Comparison of ENCODE assay signal across 19 mouse cellular contexts in genomic region chr4:21628367-21629274, GRCm38 (mm10). TPM values are rescaled to one million over a fixed set of nuclear protein-coding genes. Genes with fewer than 3 reads are reported as not detected.
A peak's percentile ranks its signal among the peaks of the same experiment; 100 is the strongest.
DNase-seq lines count a peak whose midpoint lies in the region; ATAC-seq and TF ChIP-seq lines count a peak whose summit lies in the region.
"Had no signal": no experiment of that assay in that cellular context is flagged by ENCODE, and none has a peak within 500 bp of the region (broad histone marks: within the 10 kb centered on the region; RNA-seq: fewer than 3 reads in every experiment).

No protein-coding gene starts in this region.

- intact Hi-C loops in gastrocnemius, postnatal 36 days (cut with DNase I), result no loop called here

- no peak for DNase-seq in forebrain, postnatal 0 days
- DNase-seq in neural tube, embryonic 11.5 days (ENCODE audit: low spot score), result no peak
- no peak for DNase-seq in hindbrain, postnatal 0 days (ENCODE audit: low spot score)
- no peak for DNase-seq in gastrocnemius, postnatal 36 days
- DNase-seq in lung, postnatal 10 days, result no peak
- DNase-seq: adrenal gland, adult 2 months; gastrocnemius, postnatal 14 days; kidney, postnatal 14 days; layer of hippocampus, adult 9-11 months; lung, postnatal 4 days had no signal

- TF ChIP-seq CTCF in forebrain, postnatal 0 days (IDR thresholded peaks at IDR 0.05; ENCODE audit: low read depth), result no peak
- TF ChIP-seq CTCF in hindbrain, postnatal 0 days (IDR thresholded peaks at IDR 0.05; ENCODE audit: low read depth), result no peak

- H3K4me2 ChIP-seq in forebrain, embryonic 15.5 days (replicated peaks), result no peak overlapping the region
- no peak overlapping the region for H3K4me2 ChIP-seq in forebrain, postnatal 0 days (ENCODE audit: low read depth)
- H3K4me2 ChIP-seq in neural tube, embryonic 11.5 days (ENCODE audit: low read depth), result no peak overlapping the region
- no peak overlapping the region for H3K4me2 ChIP-seq in neural tube, embryonic 15.5 days
- no peak overlapping the region for H3K4me2 ChIP-seq in hindbrain, postnatal 0 days (ENCODE audit: low read depth, low read length)
- no peak overlapping the region for H3K4me2 ChIP-seq in stomach, embryonic 14.5 days (replicated peaks; ENCODE audit: low read depth, low read length)

- H3K36me3 ChIP-seq in forebrain, embryonic 15.5 days, result no peaks in the 10 kb centered on the region
- no peaks in the 10 kb centered on the region for H3K36me3 ChIP-seq in forebrain, postnatal 0 days (ENCODE audit: insufficient read depth)
- no peaks in the 10 kb centered on the region for H3K36me3 ChIP-seq in neural tube, embryonic 11.5 days (ENCODE audit: control insufficient read depth, insufficient read depth, low read length)
- no peaks in the 10 kb centered on the region for H3K36me3 ChIP-seq in neural tube, embryonic 15.5 days
- H3K36me3 ChIP-seq in hindbrain, postnatal 0 days (ENCODE audit: insufficient read depth, low read length), result no peaks in the 10 kb centered on the region
- no peaks in the 10 kb centered on the region for H3K36me3 ChIP-seq in stomach, embryonic 14.5 days (ENCODE audit: control insufficient read depth, insufficient read depth, low read length)

- 66% methylated on average over 3 of the region's 3 CpGs for WGBS in forebrain, embryonic 15.5 days
- 51% methylated on average over 3 of the region's 3 CpGs for WGBS in forebrain, postnatal 0 days
- WGBS in neural tube, embryonic 11.5 days, result 58% methylated on average over 3 of the region's 3 CpGs
- 60% methylated on average over 3 of the region's 3 CpGs for WGBS in neural tube, embryonic 15.5 days
- 40% methylated on average over 3 of the region's 3 CpGs for WGBS in hindbrain, postnatal 0 days
- WGBS in stomach, embryonic 14.5 days, result 43% methylated on average over 3 of the region's 3 CpGs

- H3K9ac ChIP-seq in forebrain, embryonic 15.5 days (replicated peaks), result no peak overlapping the region
- H3K9ac ChIP-seq in forebrain, postnatal 0 days, result no peak overlapping the region
- no peak overlapping the region for H3K9ac ChIP-seq in neural tube, embryonic 11.5 days (ENCODE audit: low read length)
- H3K9ac ChIP-seq in neural tube, embryonic 15.5 days (replicated peaks), result no peak overlapping the region
- no peak overlapping the region for H3K9ac ChIP-seq in hindbrain, postnatal 0 days (replicated peaks; ENCODE audit: low read length)
- H3K9ac ChIP-seq in stomach, embryonic 14.5 days (replicated peaks; ENCODE audit: low read depth, low read length), result no peak overlapping the region
- H3K9ac ChIP-seq: liver, embryonic 14.5 days had no signal

- H3K4me3 ChIP-seq in forebrain, embryonic 15.5 days, result no peak overlapping the region
- no peak overlapping the region for H3K4me3 ChIP-seq in forebrain, postnatal 0 days (ENCODE audit: low read depth, low read length)
- H3K4me3 ChIP-seq in neural tube, embryonic 11.5 days (ENCODE audit: low read depth, low read length), result no peak overlapping the region
- H3K4me3 ChIP-seq in neural tube, embryonic 15.5 days (replicated peaks), result no peak overlapping the region
- H3K4me3 ChIP-seq in hindbrain, postnatal 0 days (ENCODE audit: low read length), result no peak overlapping the region
- H3K4me3 ChIP-seq in stomach, embryonic 14.5 days (ENCODE audit: low read depth, low read length), result no peak overlapping the region

- peaks cover 6% of the 10 kb centered on the region; the same call in 1 of the 2 replicates for H3K4me1 ChIP-seq in forebrain, embryonic 15.5 days
- H3K4me1 ChIP-seq in forebrain, postnatal 0 days (ENCODE audit: insufficient read depth), result no peaks in the 10 kb centered on the region
- no peaks in the 10 kb centered on the region for H3K4me1 ChIP-seq in neural tube, embryonic 11.5 days (ENCODE audit: control insufficient read depth, insufficient read depth, low read length)
- H3K4me1 ChIP-seq in neural tube, embryonic 15.5 days, result no peaks in the 10 kb centered on the region
- no peaks in the 10 kb centered on the region for H3K4me1 ChIP-seq in hindbrain, postnatal 0 days (ENCODE audit: insufficient read depth, low read length)
- H3K4me1 ChIP-seq in stomach, embryonic 14.5 days (ENCODE audit: control insufficient read depth, insufficient read depth, low read length), result no peaks in the 10 kb centered on the region

- peak; percentile 43 for ATAC-seq in forebrain, embryonic 15.5 days (replicated peaks)
- ATAC-seq in forebrain, postnatal 0 days, result no peak
- peak; percentile 63; the same call in 1 of the 2 replicates for ATAC-seq in neural tube, embryonic 11.5 days (ENCODE audit: insufficient read depth, low FRiP score, low TSS enrichment)
- no peak; the same call in 1 of the 2 replicates for ATAC-seq in neural tube, embryonic 15.5 days (ENCODE audit: low FRiP score)
- peak; percentile 61; the same call in 1 of the 2 replicates for ATAC-seq in hindbrain, postnatal 0 days
- peak; percentile 42; the same call in 1 of the 2 replicates for ATAC-seq in stomach, embryonic 14.5 days (ENCODE audit: insufficient number of reproducible peaks, insufficient read depth, low FRiP score, low read depth)

- H3K9me3 ChIP-seq in forebrain, embryonic 15.5 days, result no peaks in the 10 kb centered on the region
- no peaks in the 10 kb centered on the region for H3K9me3 ChIP-seq in forebrain, postnatal 0 days (ENCODE audit: low read length)
- no peaks in the 10 kb centered on the region for H3K9me3 ChIP-seq in neural tube, embryonic 11.5 days (ENCODE audit: control insufficient read depth, low read length)
- H3K9me3 ChIP-seq in neural tube, embryonic 15.5 days (replicated peaks), result no peaks in the 10 kb centered on the region
- no peaks in the 10 kb centered on the region for H3K9me3 ChIP-seq in hindbrain, postnatal 0 days (ENCODE audit: low read length)
- H3K9me3 ChIP-seq in stomach, embryonic 14.5 days (ENCODE audit: control insufficient read depth, low read depth, low read length), result no peaks in the 10 kb centered on the region

- no peaks in the 10 kb centered on the region for H3K27me3 ChIP-seq in forebrain, embryonic 15.5 days
- H3K27me3 ChIP-seq in forebrain, postnatal 0 days (ENCODE audit: insufficient read depth, low read length), result no peaks in the 10 kb centered on the region
- no peaks in the 10 kb centered on the region for H3K27me3 ChIP-seq in neural tube, embryonic 11.5 days (ENCODE audit: control insufficient read depth, insufficient read depth, low read length)
- no peaks in the 10 kb centered on the region; the same call in 1 of the 2 replicates for H3K27me3 ChIP-seq in neural tube, embryonic 15.5 days (replicated peaks)
- no peaks in the 10 kb centered on the region for H3K27me3 ChIP-seq in hindbrain, postnatal 0 days (ENCODE audit: insufficient read depth, low read length)
- no peaks in the 10 kb centered on the region for H3K27me3 ChIP-seq in stomach, embryonic 14.5 days (ENCODE audit: control insufficient read depth, insufficient read depth, low read length)

- no peak overlapping the region for H3K27ac ChIP-seq in forebrain, embryonic 15.5 days (replicated peaks)
- H3K27ac ChIP-seq in forebrain, postnatal 0 days (ENCODE audit: low read depth, low read length), result no peak overlapping the region
- H3K27ac ChIP-seq in neural tube, embryonic 11.5 days (ENCODE audit: low read depth, low read length), result no peak overlapping the region
- no peak overlapping the region for H3K27ac ChIP-seq in neural tube, embryonic 15.5 days (replicated peaks)
- no peak overlapping the region for H3K27ac ChIP-seq in hindbrain, postnatal 0 days
- no peak overlapping the region for H3K27ac ChIP-seq in stomach, embryonic 14.5 days (ENCODE audit: low read length)
- H3K27ac ChIP-seq: liver, embryonic 14.5 days had no signal

RNA-seq across cellular contexts. Expression of gene Prdm13, which starts 57.1 kb away (rescaled TPM):
- 0.14 and 0.34 TPM in 2 replicates for polyA plus RNA-seq in forebrain, embryonic 15.5 days (2015; fragmentation: Nextera tagmentation; extraction: Ambion mirVana)
- total RNA-seq in forebrain, postnatal 0 days (2014; rRNA removed), result 0.38 and 1.5 TPM in 2 replicates
- not detected in 2 replicates for polyA plus RNA-seq in forebrain, postnatal 0 days (2015; fragmentation: Nextera tagmentation; extraction: Ambion mirVana)
- polyA plus RNA-seq in neural tube, embryonic 11.5 days (2014; fragmentation: Nextera tagmentation; extraction: Ambion mirVana), result 6.8 and 8.8 TPM in 2 replicates
- 0.18 and 0.24 TPM in 2 replicates for polyA plus RNA-seq in neural tube, embryonic 15.5 days (2015; fragmentation: Nextera tagmentation; extraction: Ambion mirVana)
- total RNA-seq in hindbrain, postnatal 0 days (2014; rRNA removed), result 12.4 and 14.5 TPM in 2 replicates
- 1.3 and 1.5 TPM in 2 replicates for polyA plus RNA-seq in hindbrain, postnatal 0 days (2015; fragmentation: Nextera tagmentation; extraction: Ambion mirVana)
- polyA plus RNA-seq in stomach, embryonic 14.5 days (2014; fragmentation: Nextera tagmentation; extraction: Ambion mirVana), result not detected in 2 replicates
- not detected for total RNA-seq in gastrocnemius, postnatal 36 days (2021)
- total RNA-seq: adrenal gland, adult 2 months; gastrocnemius, postnatal 14 days; left cerebral cortex, postnatal 14 days had no signal
- polyA plus RNA-seq: C2C12; heart, embryonic 16.5 days; intestine, embryonic 14.5 days; liver, embryonic 14.5 days; thymus, postnatal 0 days had no signal

Comparison
In these comparisons a context has a peak if more than half of its experiments do, and no peak if none do; other contexts are left out.
1. ATAC-seq: peak in forebrain, embryonic 15.5 days (single experiment), neural tube, embryonic 11.5 days (single experiment), hindbrain, postnatal 0 days (single experiment) and stomach, embryonic 14.5 days (single experiment); none in forebrain, postnatal 0 days (single experiment) and neural tube, embryonic 15.5 days (single experiment).